Mouse (Mus musculus) cerebellum, adult 2 months (tissue): ENCODE measurements at regions not wholly inside any gene's neighbourhood (a gene's known extent, or its start where the extent isn't known, plus 50 kb on each side); places are given as distances from the start of the nearest gene placed in this dataset.
A peak's percentile ranks its signal among the peaks of the same experiment; 100 is the strongest.

ENCODE experiments used
- DNase-seq, 2 experiments: peaks; one replicate each; pipeline ENCODE4 v3.0.0; 2021
- H3K27ac ChIP-seq: fragments of 200-500 bp; 2 replicates; pipeline ENCODE4 v1.5.1; 2012; ENCODE audit warnings: low read length, control low read depth, inconsistent platforms; ENCODE audit not compliant: insufficient read depth
- H3K27me3 ChIP-seq: fragments of 200-500 bp; 2 replicates; pipeline ENCODE4 v1.6.1; 2012; ENCODE audit warnings: inconsistent platforms, mild to moderate bottlenecking, low read length, moderate library complexity; ENCODE audit not compliant: control insufficient read depth, insufficient read depth
- H3K4me1 ChIP-seq: fragments of 200-500 bp; 2 replicates; pipeline ENCODE4 v1.6.1; 2011; ENCODE audit warnings: low read length; ENCODE audit not compliant: control insufficient read depth, insufficient read depth
- H3K4me3 ChIP-seq: fragments of 200-500 bp; replicated peaks from 2 replicates; pipeline ENCODE3; 2011; ENCODE audit warnings: mild to moderate bottlenecking, low read depth, low read length, control low read depth; ENCODE audit not compliant: insufficient read depth
- CTCF ChIP-seq: fragments of 200-500 bp; IDR thresholded peaks from 2 replicates; pipeline ENCODE4 v1.5.1; 2011; ENCODE audit warnings: low read depth, mild to moderate bottlenecking, control low read depth, low read length, moderate library complexity, borderline replicate concordance; ENCODE audit not compliant: insufficient read depth
- POLR2A ChIP-seq: fragments of 200-500 bp; IDR thresholded peaks from 2 replicates; pipeline ENCODE4 v1.6.1; 2011; ENCODE audit warnings: low read length, control low read depth, borderline replicate concordance; ENCODE audit not compliant: insufficient read depth
- WGBS: fragments of 180-500 bp; shearing (Covaris S2); methylation state at CpG from one replicate; pipeline ENCODE4 v1.1.7; 2018; 5-methylcytosine and 5-hydroxymethylcytosine counted together

DNA sequence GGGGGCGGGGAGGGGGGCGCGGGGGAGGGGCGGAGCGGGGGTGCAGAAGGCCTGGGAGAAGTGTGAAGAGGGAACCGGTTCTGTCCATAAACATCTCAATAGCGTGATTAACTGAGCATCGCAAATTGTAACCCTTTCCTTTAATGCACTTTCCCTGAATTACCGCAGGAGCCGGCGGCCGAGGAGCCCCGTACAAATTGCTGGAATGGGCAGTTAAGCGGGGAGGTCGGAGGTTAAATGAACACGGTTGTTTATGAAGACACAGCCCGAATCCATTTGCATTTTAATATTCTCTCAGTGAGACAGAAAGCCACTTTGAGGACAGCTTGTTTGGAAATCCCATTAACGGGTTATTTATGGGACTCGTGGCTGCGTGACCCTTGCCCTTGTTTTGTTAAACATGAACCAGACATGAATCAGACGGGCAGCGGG, 132.7 kb downstream of the 3100002H09Rik start:
- H3K4me3 ChIP-seq, result no peak overlapping the region
- no peak overlapping the region for H3K27ac ChIP-seq
- no peak for TF ChIP-seq CTCF
- no peak for TF ChIP-seq POLR2A
- WGBS, result 23% methylated on average over 22 of the region's 22 CpGs
- H3K27me3 ChIP-seq, result no peaks in the 10 kb centered on the region; the same call in 1 of the 2 replicates
- peaks cover 4% of the 10 kb centered on the region; the same call in 1 of the 2 replicates for H3K4me1 ChIP-seq
- DNase-seq, result no peak

DNA sequence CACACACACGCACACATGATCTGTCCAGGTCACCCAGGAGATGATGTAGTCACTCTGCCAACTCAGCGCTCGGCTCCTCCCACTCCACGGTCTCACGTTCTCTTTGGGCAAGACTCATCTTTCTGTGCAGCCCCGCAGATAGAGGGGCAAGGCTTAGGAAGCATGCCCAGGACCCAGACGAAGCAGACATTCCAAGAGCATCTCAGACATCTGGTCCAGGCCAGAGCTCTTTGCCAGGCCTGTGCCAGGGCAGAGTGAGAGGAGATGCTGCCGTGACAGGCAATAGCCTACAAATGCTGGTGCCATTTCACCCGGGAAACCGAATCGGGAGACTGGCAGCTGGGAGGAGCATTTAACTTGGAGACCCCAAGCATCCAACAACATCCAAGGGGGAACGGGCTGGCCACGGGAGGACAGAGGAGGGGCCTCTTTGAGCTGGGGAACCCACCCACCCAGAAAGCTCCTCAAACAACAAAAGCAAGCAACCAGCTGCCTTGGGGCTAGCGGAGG, 133.2 kb downstream of the 3100002H09Rik start:
- no peak for DNase-seq
- TF ChIP-seq POLR2A (no peak), CTCF (no peak)
- Histone ChIP-seq H3K4me1 (peaks cover 4% of the 10 kb centered on the region; the same call in 1 of the 2 replicates), H3K27me3 (no peaks in the 10 kb centered on the region; the same call in 1 of the 2 replicates), H3K27ac (no peak overlapping the region), H3K4me3 (no peak overlapping the region)
- 7% methylated on average over 14 of the region's 14 CpGs for WGBS

DNA sequence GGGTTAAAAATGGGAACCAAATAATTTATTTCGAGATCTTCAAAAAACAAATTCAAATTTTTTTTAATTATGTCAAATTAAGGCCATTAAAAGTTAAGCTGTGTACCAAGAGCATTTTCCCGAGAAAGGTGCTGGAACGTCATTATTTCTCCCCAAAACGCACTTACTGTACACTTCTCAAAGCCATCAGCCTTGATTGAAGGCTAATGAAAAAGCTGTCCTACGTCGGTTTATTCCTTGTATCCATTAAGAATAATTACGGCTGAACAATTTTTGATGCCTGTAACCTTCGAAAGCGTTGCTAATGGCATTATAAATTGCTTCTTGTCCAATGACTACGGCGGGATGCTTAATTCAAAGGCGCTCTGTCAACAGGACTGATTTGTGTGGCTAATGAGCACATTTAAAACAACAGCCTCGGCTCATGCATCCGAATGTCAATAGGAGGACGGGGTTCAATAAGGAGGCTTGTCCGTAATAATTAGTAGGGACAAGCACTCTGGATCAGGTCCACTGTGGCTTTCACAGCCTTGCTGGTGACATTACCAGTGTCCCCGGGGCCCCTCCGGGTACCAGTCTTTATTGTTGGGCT, 145.3 kb downstream of the 3100002H09Rik start:
- DNase-seq, result no peak
- H3K27ac ChIP-seq, result no peak overlapping the region
- no peaks in the 10 kb centered on the region for H3K4me1 ChIP-seq
- H3K27me3 ChIP-seq, result no peaks in the 10 kb centered on the region; the same call in 1 of the 2 replicates
- no peak for TF ChIP-seq CTCF
- no peak for TF ChIP-seq POLR2A
- no peak overlapping the region for H3K4me3 ChIP-seq
- 43% methylated on average over 18 of the region's 18 CpGs for WGBS

GRCm38 (mm10) chr4:124455511-124456338, 154.9 kb downstream of the 3100002H09Rik start:
- TF ChIP-seq CTCF (no peak), POLR2A (no peak)
- H3K27me3 ChIP-seq, result no peaks in the 10 kb centered on the region
- no peak overlapping the region for H3K4me3 ChIP-seq
- WGBS, result 46% methylated on average over 14 of the region's 14 CpGs
- H3K4me1 ChIP-seq, result no peaks in the 10 kb centered on the region
- H3K27ac ChIP-seq, result no peak overlapping the region
- DNase-seq, result no peak

DNA sequence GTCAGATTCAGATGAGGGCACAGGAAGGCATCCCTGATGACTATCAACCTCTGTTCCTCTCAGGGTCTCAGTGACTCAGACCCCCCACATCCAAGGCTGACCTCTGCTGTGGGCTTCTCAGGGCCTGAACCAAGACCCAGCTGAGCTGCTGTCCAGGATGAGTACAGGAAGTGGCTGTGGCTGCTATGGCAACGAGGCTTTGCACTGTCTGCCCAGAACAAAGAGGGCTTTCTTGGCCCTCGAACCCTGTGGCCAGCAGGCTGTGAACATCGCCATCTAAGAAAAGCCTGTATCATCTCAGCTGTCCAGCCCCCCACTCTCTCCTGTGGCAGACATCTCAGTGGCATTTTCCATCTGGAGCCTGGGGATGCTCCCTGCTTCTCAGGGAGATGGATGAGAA, 159.5 kb downstream of the 3100002H09Rik start:
- no peak for TF ChIP-seq POLR2A
- TF ChIP-seq CTCF, result no peak
- 19% methylated on average over 3 of the region's 3 CpGs for WGBS
- peak in 1 of 2 experiments; percentile 25 for DNase-seq
- H3K27me3 ChIP-seq, result no peaks in the 10 kb centered on the region
- H3K4me3 ChIP-seq, result no peak overlapping the region
- no peak overlapping the region for H3K27ac ChIP-seq
- no peaks in the 10 kb centered on the region; the same call in 1 of the 2 replicates for H3K4me1 ChIP-seq

DNA sequence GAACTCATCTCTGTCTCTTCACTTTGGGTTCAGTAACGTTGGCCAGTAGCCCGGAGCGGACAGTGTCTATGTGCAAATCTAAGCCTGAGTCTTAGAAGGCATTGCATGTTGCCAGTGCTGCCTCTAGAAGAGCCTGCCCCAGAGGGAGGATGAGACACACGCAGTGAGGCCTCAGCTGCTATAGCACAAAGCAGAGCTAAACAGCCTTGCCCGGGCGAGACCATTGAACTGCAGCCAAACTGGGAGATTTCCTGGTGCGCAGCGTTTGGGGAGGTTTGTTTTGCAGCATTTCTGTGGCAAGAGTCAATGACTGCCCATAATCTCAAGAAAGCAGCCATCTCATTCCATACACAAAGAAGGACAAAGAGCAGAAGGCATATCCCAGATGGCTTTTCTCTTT, 164.0 kb downstream of the 3100002H09Rik start:
- DNase-seq, result peak; percentile 32 to 48
- Histone ChIP-seq H3K4me1 (no peaks in the 10 kb centered on the region; the same call in 1 of the 2 replicates), H3K27me3 (no peaks in the 10 kb centered on the region), H3K4me3 (no peak overlapping the region), H3K27ac (no peak overlapping the region)
- 8% methylated on average over 8 of the region's 8 CpGs for WGBS
- TF ChIP-seq POLR2A (no peak), CTCF (no peak)

DNA sequence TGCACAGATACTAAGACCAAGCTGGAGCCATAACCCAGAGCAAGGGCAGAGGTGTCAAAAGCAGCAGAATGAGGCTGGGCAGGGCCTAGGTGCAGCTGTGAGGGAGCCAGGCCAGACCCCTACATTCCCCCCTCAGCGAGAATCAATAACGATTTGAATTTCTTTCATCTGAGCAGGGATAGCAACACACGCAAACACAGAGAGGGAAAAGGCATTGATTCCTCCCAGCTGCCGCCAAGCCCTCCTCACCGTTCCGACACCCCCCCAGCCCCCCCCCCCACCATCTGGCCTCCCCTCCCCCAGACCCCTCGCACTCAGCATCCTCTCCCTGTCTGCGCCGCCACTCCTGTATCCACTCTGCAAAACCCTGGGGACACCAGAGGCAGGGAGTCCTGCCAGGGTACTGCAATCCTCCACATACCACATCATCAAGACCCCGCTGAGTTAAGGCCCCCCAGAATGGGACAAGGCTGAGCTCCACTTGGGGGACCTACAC, 166.9 kb downstream of the 3100002H09Rik start:
- Histone ChIP-seq H3K27me3 (no peaks in the 10 kb centered on the region), H3K4me3 (no peak overlapping the region), H3K27ac (no peak overlapping the region), H3K4me1 (no peaks in the 10 kb centered on the region; the same call in 1 of the 2 replicates)
- no peak for DNase-seq
- TF ChIP-seq POLR2A (no peak), CTCF (no peak)
- 4% methylated on average over 10 of the region's 10 CpGs for WGBS
